Mouse (Mus musculus): ENCODE measurements around the gene Ereg. TPM values are rescaled to one million over a fixed set of nuclear protein-coding genes. Genes with fewer than 3 reads are reported as not detected.

Gene Ereg
- 0.07 and 0.09 TPM in 2 replicates for polyA plus RNA-seq (2015; fragmentation: Nextera tagmentation; extraction: Ambion mirVana)

DNA sequence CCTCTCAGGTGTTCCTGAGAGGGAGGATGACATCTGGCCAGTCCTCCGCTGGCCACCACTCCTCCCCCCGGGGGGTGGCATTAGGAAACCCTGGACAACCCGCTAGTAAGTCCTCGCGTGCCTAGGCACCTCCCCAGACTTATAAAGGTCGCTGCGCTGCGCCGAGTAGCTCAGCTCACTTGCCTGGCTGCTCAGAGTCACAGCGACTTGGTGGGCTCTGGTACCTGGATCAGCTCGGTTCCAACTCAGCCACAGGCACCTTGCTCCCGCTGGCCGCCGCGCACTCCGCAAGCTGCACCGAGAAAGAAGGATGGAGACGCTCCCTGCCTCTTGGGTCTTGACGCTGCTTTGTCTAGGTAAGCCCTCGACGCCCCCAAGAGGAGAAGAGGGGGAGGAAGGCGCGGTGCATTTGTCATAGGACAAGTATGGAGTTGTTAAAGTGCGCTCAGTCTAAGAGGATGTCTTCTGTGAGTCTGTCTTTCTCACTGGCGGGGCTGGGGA, at the start of gene Ereg:
Gene Ereg (plus strand): TSS at position 173 of the 501 bp plus-strand sequence.
- peak within 1 kb of the TSS; percentile 94 for H3K4me2 ChIP-seq
- H3K4me1 ChIP-seq, result peaks cover 12% of the 10 kb centered on the region; the same call in 1 of the 2 replicates
- no peaks in the 10 kb centered on the region for H3K36me3 ChIP-seq
- peak within 1 kb of the TSS; percentile 57 for H3K4me3 ChIP-seq
- peaks cover 14% of the 10 kb centered on the region for H3K27me3 ChIP-seq (replicated peaks)
- H3K27ac ChIP-seq (replicated peaks), result no peak within 1 kb of the TSS
- no peaks in the 10 kb centered on the region for H3K9me3 ChIP-seq
- under 1% methylated on average over 25 of the region's 25 CpGs for WGBS
- H3K9ac ChIP-seq, result peak within 1 kb of the TSS; percentile 73
- ATAC-seq (ENCODE audit: extremely low read depth, insufficient number of reproducible peaks, low FRiP score, low TSS enrichment), result no peak; the same call in 1 of the 2 replicates

DNA sequence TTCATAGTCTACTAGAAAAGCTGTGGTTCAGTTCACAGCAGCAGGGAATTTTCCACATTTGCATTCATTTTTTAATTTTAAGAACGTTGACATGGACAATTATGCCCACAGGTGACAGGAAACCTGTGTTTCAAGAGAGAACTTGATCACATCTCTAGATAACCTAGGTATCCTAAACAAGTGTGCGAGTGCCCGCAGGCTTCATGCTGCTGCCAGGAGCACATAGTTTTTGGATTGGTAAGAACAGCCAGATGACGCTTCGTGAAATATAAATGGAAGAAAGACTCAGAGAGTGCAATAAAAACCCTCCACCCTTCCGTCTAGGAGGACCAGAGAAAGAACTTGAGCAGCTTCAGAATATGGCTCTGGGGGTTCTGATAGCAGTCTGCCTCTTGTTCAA, 47.3 kb upstream of the Ereg start, which contains the start of gene Epgn:
Gene Epgn (plus strand): TSS at position 301 of the 400 bp plus-strand sequence.
- H3K27me3 ChIP-seq (replicated peaks), result 0 out of 2 replicates have a peak, but pooled peaks cover 4% of the 10 kb centered on the region
- no peak within 1 kb of the TSS for H3K9ac ChIP-seq
- H3K27ac ChIP-seq (replicated peaks), result no peak within 1 kb of the TSS
- no peaks in the 10 kb centered on the region for H3K9me3 ChIP-seq
- no peak for ATAC-seq (ENCODE audit: extremely low read depth, insufficient number of reproducible peaks, low FRiP score, low TSS enrichment)
- 0 out of 2 replicates have a peak, but pooled peaks cover 3% of the 10 kb centered on the region for H3K4me1 ChIP-seq
- no peak within 1 kb of the TSS for H3K4me3 ChIP-seq
- 82% methylated on average over 6 of the region's 6 CpGs for WGBS
- no peaks in the 10 kb centered on the region for H3K36me3 ChIP-seq
- no peak within 1 kb of the TSS for H3K4me2 ChIP-seq

DNA sequence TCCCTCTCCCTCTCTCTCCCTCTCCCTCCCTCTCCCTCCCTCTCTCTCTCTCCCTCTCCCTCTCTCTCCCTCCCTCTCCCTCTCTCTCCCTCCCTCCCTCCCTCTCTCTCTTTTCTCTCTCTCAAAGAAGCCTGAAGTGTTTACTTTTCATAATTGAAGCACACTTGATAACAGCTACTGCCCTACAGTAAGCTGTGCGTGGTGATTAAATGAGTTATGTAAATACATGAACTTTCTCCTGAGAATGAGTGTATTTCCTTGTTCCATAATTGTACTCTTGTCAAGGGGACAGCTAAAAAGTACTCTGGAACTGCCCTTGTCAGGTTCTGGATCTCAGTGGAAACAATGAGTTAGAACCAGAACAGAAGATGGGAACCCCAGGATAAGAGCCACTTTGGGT, 46.6 kb upstream of the Ereg start:
- Histone ChIP-seq H3K27me3 (replicated peaks) (0 out of 2 replicates have a peak, but pooled peaks cover 4% of the 10 kb centered on the region), H3K9me3 (no peaks in the 10 kb centered on the region), H3K9ac (no peak overlapping the region), H3K4me1 (0 out of 2 replicates have a peak, but pooled peaks cover 3% of the 10 kb centered on the region), H3K27ac (replicated peaks) (no peak overlapping the region), H3K4me3 (no peak overlapping the region), H3K36me3 (no peaks in the 10 kb centered on the region), H3K4me2 (no peak overlapping the region)
- ATAC-seq (ENCODE audit: extremely low read depth, insufficient number of reproducible peaks, low FRiP score, low TSS enrichment), result no peak
- WGBS, result 60% methylated on average over 1 of the region's 1 CpGs

DNA sequence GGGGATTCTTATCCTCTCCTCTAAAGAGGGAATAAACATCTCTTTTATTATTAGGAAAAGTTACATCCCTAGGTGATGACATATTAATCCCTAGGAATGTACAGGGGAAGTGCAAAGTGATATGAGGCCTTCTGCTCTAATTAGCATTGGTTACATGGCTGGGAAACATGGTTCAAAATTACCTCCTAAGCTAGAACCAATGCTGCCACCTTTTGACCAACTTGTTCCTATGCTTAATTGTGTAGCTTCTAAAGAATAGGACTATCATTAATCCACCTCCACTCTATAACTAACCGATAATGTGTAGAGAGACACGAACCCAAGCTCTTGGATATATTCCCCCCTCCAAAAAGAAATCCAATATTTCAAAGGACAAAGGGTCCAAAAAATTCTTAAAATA, 43.8 kb upstream of the Ereg start:
- Histone ChIP-seq H3K36me3 (no peaks in the 10 kb centered on the region), H3K27ac (replicated peaks) (no peak overlapping the region), H3K9ac (no peak overlapping the region), H3K27me3 (replicated peaks) (0 out of 2 replicates have a peak, but pooled peaks cover 4% of the 10 kb centered on the region), H3K4me2 (no peak overlapping the region), H3K4me1 (0 out of 2 replicates have a peak, but pooled peaks cover 6% of the 10 kb centered on the region), H3K4me3 (no peak overlapping the region), H3K9me3 (no peaks in the 10 kb centered on the region)
- 65% methylated on average over 2 of the region's 2 CpGs for WGBS
- no peak for ATAC-seq (ENCODE audit: extremely low read depth, insufficient number of reproducible peaks, low FRiP score, low TSS enrichment)

DNA sequence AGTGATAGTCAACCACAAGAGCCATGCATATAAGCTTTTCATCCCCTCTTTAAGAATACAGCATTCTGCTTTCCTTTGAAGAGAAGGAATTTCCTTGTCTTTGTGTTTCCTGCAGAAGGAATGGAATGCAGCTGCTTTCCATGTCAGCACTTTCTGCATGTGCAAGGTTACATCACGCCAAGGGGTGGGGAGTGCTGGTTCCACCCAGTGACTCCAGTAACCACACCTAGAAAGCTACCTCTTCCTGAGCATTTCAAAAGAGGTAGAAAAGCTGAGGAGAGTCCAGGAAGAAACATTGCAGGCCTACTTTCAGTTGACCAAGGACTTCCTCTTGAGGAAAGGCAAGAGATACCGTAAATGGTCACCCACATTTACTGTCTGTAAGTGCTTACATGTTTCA, 39.1 kb upstream of the Ereg start:
- Histone ChIP-seq H3K9ac (no peak overlapping the region), H3K36me3 (no peaks in the 10 kb centered on the region), H3K4me3 (no peak overlapping the region), H3K27me3 (replicated peaks) (no peaks in the 10 kb centered on the region), H3K9me3 (no peaks in the 10 kb centered on the region), H3K27ac (replicated peaks) (no peak overlapping the region), H3K4me2 (no peak overlapping the region), H3K4me1 (peaks cover 22% of the 10 kb centered on the region)
- no peak for ATAC-seq (ENCODE audit: extremely low read depth, insufficient number of reproducible peaks, low FRiP score, low TSS enrichment)
- 53% methylated on average over 2 of the region's 2 CpGs for WGBS

DNA sequence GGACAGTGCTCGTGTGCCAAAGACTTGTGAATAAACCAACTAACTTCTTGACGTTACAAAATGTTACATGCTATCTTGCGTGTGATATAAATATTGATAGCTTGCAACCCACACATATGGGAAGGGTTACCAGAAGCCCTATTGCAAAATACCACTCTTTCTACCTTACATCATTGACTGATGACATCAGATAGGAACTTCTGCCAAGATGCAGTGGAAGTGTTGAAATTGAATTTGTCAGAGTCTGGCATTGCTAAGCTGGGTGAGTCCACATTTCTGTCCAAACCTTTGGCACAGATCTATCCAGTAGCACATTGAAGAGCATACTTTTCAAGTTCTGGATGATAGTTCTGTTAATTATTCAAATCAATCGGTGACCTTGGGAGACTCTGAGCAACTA, 37.8 kb upstream of the Ereg start:
- no peaks in the 10 kb centered on the region for H3K9me3 ChIP-seq
- H3K4me3 ChIP-seq, result no peak overlapping the region
- H3K4me2 ChIP-seq, result no peak overlapping the region
- peaks cover 20% of the 10 kb centered on the region for H3K4me1 ChIP-seq
- H3K27me3 ChIP-seq (replicated peaks), result no peaks in the 10 kb centered on the region
- 72% methylated on average over 4 of the region's 4 CpGs for WGBS
- no peak overlapping the region for H3K9ac ChIP-seq
- no peak for ATAC-seq (ENCODE audit: extremely low read depth, insufficient number of reproducible peaks, low FRiP score, low TSS enrichment)
- H3K36me3 ChIP-seq, result no peaks in the 10 kb centered on the region
- no peak overlapping the region for H3K27ac ChIP-seq (replicated peaks)

DNA sequence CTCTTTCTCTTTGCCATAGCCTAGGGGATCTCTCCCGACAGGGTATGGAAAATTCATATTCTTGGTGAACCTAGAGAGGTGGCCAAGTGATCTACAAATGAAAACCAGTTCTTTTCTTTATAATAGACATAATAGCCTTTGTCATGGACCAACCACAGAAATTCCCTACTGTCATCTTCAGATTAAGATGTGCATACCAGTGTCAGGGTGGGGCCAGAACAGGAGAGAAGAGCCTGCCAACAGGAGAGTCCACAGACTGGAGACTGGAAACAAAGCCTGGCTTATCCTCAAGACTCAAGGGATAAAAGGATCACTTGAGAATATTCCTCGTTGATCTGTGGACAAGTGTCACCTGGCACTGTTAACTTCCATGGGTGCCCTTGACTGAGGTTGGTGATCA, 36.7 kb upstream of the Ereg start:
- no peaks in the 10 kb centered on the region for H3K9me3 ChIP-seq
- H3K36me3 ChIP-seq, result no peaks in the 10 kb centered on the region
- no peak overlapping the region for H3K27ac ChIP-seq (replicated peaks)
- no peak overlapping the region for H3K9ac ChIP-seq
- peaks cover 20% of the 10 kb centered on the region for H3K4me1 ChIP-seq
- no peaks in the 10 kb centered on the region for H3K27me3 ChIP-seq (replicated peaks)
- WGBS, result 53% methylated on average over 2 of the region's 2 CpGs
- no peak overlapping the region for H3K4me2 ChIP-seq
- no peak overlapping the region for H3K4me3 ChIP-seq
- no peak for ATAC-seq (ENCODE audit: extremely low read depth, insufficient number of reproducible peaks, low FRiP score, low TSS enrichment)

DNA sequence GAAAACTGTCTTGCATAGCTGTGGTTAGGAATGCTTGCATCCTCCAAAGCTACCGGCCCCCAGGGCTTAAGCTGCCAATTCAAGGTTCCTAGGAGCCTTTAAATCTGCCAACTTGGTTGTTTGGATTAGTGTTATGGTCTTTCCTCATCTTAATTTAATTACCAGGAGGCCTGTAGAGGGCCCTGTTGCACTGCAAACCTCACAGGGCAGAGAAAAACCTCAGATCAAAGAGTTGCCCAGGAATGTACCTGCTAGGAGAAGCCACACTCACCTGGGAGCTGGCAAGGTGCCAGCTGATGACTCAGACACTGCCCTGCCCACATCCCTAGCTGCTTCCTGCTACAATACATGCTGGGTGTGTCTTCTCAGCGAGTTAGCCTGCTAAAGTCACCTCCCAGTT, 35.9 kb upstream of the Ereg start:
- Histone ChIP-seq H3K27ac (replicated peaks) (no peak overlapping the region), H3K4me3 (no peak overlapping the region), H3K9me3 (no peaks in the 10 kb centered on the region), H3K36me3 (no peaks in the 10 kb centered on the region), H3K4me1 (peaks cover 20% of the 10 kb centered on the region), H3K4me2 (no peak overlapping the region), H3K9ac (no peak overlapping the region), H3K27me3 (replicated peaks) (no peaks in the 10 kb centered on the region)
- no peak for ATAC-seq (ENCODE audit: extremely low read depth, insufficient number of reproducible peaks, low FRiP score, low TSS enrichment)
- WGBS, result 11% methylated on average over 2 of the region's 2 CpGs

DNA sequence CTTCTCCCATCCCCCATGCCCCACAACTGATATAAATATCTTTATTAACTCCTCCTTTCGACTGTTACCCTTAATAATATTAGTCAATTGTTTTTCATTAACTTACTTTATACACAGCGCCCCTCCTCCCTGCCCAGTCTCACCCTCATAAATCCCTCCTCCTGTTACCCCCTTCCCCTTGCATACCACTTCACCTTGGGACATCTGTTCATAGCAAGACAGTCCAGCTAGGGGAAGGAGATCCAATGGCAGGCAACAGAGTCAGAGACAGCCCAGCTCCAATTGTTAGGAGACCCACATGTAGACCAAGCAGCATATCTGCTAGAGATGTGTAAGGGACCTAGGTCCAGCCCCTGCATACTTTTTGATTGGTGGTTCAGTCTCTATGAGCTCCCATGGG, 35.5 kb upstream of the Ereg start:
- Histone ChIP-seq H3K36me3 (no peaks in the 10 kb centered on the region), H3K9ac (no peak overlapping the region), H3K4me2 (no peak overlapping the region), H3K27me3 (replicated peaks) (no peaks in the 10 kb centered on the region), H3K9me3 (no peaks in the 10 kb centered on the region), H3K4me3 (no peak overlapping the region), H3K27ac (replicated peaks) (no peak overlapping the region), H3K4me1 (peaks cover 20% of the 10 kb centered on the region)
- 68% methylated on average over 2 of the region's 2 CpGs for WGBS
- no peak for ATAC-seq (ENCODE audit: extremely low read depth, insufficient number of reproducible peaks, low FRiP score, low TSS enrichment)

DNA sequence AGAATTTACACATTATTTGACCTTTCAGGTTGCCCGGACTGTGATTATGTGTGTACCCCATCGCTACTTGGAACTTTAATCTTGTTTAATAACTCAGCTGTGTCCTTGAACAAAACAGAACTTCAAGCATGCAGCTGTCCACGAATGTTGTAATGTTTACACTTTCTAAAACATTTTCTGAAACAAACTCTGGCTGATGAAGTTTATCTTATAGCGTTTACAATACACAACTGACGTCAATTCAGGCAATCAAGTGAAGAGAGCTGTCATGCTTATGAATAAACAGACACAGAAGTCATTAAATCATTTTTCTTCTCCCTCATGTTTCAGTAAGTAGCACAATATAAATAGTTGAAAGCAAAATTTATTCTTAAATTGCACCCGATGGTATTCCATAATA, 26.4 kb upstream of the Ereg start:
- Histone ChIP-seq H3K27me3 (replicated peaks) (no peaks in the 10 kb centered on the region), H3K4me2 (no peak overlapping the region), H3K4me3 (no peak overlapping the region), H3K9me3 (no peaks in the 10 kb centered on the region), H3K27ac (replicated peaks) (no peak overlapping the region), H3K9ac (no peak overlapping the region), H3K36me3 (no peaks in the 10 kb centered on the region), H3K4me1 (no peaks in the 10 kb centered on the region)
- no peak for ATAC-seq (ENCODE audit: extremely low read depth, insufficient number of reproducible peaks, low FRiP score, low TSS enrichment)
- WGBS, result 77% methylated on average over 6 of the region's 6 CpGs

DNA sequence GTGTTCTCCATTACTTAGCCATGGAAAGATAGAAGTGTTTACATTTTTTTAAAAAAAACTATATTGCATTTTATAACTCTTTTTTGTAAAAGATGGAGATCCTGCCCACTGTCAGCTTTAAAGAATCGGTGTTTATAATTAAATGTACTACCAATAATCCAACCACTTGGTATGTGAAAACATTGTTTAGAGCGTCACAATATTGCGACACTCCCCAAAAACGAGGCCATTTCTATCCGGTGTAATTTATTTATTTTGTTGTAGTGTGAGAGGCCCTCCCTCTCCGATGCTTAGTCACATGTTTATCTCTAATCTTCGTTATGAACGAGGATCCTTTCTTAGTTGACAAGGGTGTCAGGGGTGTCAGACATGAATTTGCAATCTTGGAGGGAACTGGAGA, 26.0 kb upstream of the Ereg start:
- WGBS, result 65% methylated on average over 8 of the region's 8 CpGs
- Histone ChIP-seq H3K36me3 (no peaks in the 10 kb centered on the region), H3K4me2 (no peak overlapping the region), H3K27ac (replicated peaks) (no peak overlapping the region), H3K27me3 (replicated peaks) (no peaks in the 10 kb centered on the region), H3K9me3 (no peaks in the 10 kb centered on the region), H3K4me3 (no peak overlapping the region), H3K4me1 (no peaks in the 10 kb centered on the region), H3K9ac (no peak overlapping the region)
- no peak for ATAC-seq (ENCODE audit: extremely low read depth, insufficient number of reproducible peaks, low FRiP score, low TSS enrichment)

DNA sequence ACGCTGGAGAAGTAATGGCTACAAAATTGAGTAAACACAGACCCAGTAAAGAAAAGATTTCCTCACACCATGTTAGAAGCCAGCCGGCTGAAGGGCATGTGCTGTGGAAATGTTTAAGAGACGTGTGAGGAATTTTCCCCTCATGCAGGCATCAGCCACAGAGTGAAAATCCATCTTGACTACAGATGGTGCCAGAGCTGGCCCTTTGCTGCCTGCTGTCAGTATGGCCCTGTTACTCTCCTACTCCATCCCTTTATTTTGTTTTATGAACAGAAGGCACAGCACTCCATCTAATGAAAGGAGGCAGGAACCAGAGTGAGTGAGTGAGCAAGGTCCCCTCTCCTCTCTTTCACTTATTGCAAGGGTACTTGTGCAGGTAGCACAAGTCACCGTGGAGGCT, 2.1 kb upstream of the Ereg start:
- no peaks in the 10 kb centered on the region for H3K36me3 ChIP-seq
- H3K27ac ChIP-seq (replicated peaks), result no peak overlapping the region
- no peak overlapping the region for H3K9ac ChIP-seq
- 62% methylated on average over 4 of the region's 4 CpGs for WGBS
- peaks cover 14% of the 10 kb centered on the region for H3K27me3 ChIP-seq (replicated peaks)
- H3K9me3 ChIP-seq, result no peaks in the 10 kb centered on the region
- peaks cover 12% of the 10 kb centered on the region; the same call in 1 of the 2 replicates for H3K4me1 ChIP-seq
- H3K4me2 ChIP-seq, result no peak overlapping the region
- no peak for ATAC-seq (ENCODE audit: extremely low read depth, insufficient number of reproducible peaks, low FRiP score, low TSS enrichment)
- H3K4me3 ChIP-seq, result no peak overlapping the region

Data from heart, embryonic 13.5 days (tissue).